Mouse (Mus musculus) heart, adult 2 months (tissue): ENCODE measurements around the gene Gabra5.

Source experiments
- CTCF ChIP-seq: fragments of 200-600 bp; IDR thresholded peaks from 2 replicates; pipeline ENCODE4 v1.8.1; 2022; ENCODE audit warnings: antibody characterized with exemption, mild to moderate bottlenecking, moderate library complexity
- POLR2A ChIP-seq: fragments of 200-500 bp; IDR thresholded peaks from 2 replicates; pipeline ENCODE4 v1.6.1; 2011; ENCODE audit warnings: mild to moderate bottlenecking, low read depth, low read length, control low read depth; ENCODE audit not compliant: insufficient read depth

DNA sequence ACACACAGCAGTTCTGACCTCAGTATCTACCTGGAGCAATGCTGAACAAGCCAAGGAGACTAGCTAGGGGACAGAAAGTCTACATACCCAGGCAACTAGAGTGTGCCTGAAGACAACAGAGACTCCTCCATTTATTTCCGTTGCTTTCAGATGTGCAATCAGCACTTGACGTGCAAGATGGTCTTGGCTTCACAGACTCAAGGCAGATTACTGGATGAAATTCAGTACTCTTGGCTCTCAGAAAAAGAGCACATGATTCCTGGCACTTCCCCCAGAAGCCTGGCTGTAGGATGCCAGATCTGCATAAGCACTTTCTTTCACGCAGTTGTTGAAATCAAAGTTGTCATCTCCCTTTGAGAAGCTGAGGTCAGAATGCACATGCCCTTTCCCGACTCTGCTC lies 18.1 kb downstream of the Gabra5 start:
- TF ChIP-seq POLR2A: no peak
- TF ChIP-seq CTCF: no peak
